Mouse (Mus musculus) embryo, embryonic 10.5 days (tissue): ENCODE measurements around the gene Spef2.
A peak's percentile ranks its signal among the peaks of the same experiment; 100 is the strongest.
"Not testable (repeated sequence)": the region's sequence is repeated elsewhere in the genome, so short reads cannot be mapped to it uniquely, and the experiment has no call there.

Experiments used
- DNase-seq: peaks from one replicate; pipeline ENCODE4 v3.0.0-alpha.2; 2015; ENCODE audit warnings: low spot score

Spef2 gene

GRCm38 (mm10) chr15:9748359-9749102 is at the start of gene Spef2:
Gene Spef2, minus strand, starts transcription at chr15:9748868.
- peak; percentile 86 for DNase-seq

- DNase-seq: no peak
Observed at GRCm38 (mm10) chr15:9794131-9794530, 45.5 kb upstream of the Spef2 start.

- DNase-seq: no peak
Observed at GRCm38 (mm10) chr15:9788245-9789030, 39.8 kb upstream of the Spef2 start.

GRCm38 (mm10) chr15:9774222-9775142 is 25.8 kb upstream of the Spef2 start:
- DNase-seq: not testable (repeated sequence)

GRCm38 (mm10) chr15:9768184-9768918 is 19.7 kb upstream of the Spef2 start:
- DNase-seq: peak; percentile 31

- no peak for DNase-seq
Observed at GRCm38 (mm10) chr15:9767034-9767433, 18.4 kb upstream of the Spef2 start.

GRCm38 (mm10) chr15:9750966-9751365 is 2.3 kb upstream of the Spef2 start:
- no peak for DNase-seq

- no peak for DNase-seq
Observed at GRCm38 (mm10) chr15:9747410-9748104, 1.1 kb downstream of the Spef2 start.

GRCm38 (mm10) chr15:9742172-9742571 is 6.5 kb downstream of the Spef2 start:
- no peak for DNase-seq

- no peak for DNase-seq
Observed at GRCm38 (mm10) chr15:9714574-9715458, 33.9 kb downstream of the Spef2 start.

- DNase-seq: no peak
Observed at GRCm38 (mm10) chr15:9713707-9714106, 35.0 kb downstream of the Spef2 start.

- no peak for DNase-seq
Observed at GRCm38 (mm10) chr15:9710330-9710729, 38.3 kb downstream of the Spef2 start.

- DNase-seq: no peak
Observed at GRCm38 (mm10) chr15:9705830-9706450, 42.7 kb downstream of the Spef2 start.

- no peak for DNase-seq
Observed at GRCm38 (mm10) chr15:9701845-9702244, 46.8 kb downstream of the Spef2 start.

- no peak for DNase-seq
Observed at GRCm38 (mm10) chr15:9691721-9692120, 56.9 kb downstream of the Spef2 start.

GRCm38 (mm10) chr15:9690845-9691244 is 57.8 kb downstream of the Spef2 start:
- no peak for DNase-seq

- DNase-seq: no peak
Observed at GRCm38 (mm10) chr15:9690436-9690835, 58.2 kb downstream of the Spef2 start.

- no peak for DNase-seq
Observed at GRCm38 (mm10) chr15:9683485-9683884, 65.2 kb downstream of the Spef2 start.

GRCm38 (mm10) chr15:9677343-9678036 is 71.2 kb downstream of the Spef2 start:
- DNase-seq: no peak
